Mouse (Mus musculus): ENCODE results near the gene Plekha7.

Plekha7 gene

DNA sequence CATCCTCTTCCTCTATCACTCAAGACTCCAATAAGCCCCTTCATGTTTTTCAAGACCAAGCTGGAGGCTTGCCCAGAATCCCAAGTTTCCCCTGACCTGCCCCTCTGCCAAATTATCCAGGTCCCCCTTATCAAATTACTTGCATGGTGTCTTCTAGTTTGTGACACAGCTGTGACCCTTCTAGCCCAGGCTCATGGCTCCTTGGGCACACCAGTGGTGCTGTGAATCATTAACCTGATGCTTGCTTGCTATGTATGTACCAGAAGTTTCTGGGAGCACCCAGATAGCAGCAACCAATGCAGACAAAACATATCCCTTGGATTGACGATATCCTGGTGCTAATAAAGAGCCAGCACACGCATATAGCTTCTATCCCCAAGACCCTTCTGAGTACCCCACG, 19.2 kb downstream of the Plekha7 start:
- DNase-seq (ENCODE audit: low spot score), result no peak

DNA sequence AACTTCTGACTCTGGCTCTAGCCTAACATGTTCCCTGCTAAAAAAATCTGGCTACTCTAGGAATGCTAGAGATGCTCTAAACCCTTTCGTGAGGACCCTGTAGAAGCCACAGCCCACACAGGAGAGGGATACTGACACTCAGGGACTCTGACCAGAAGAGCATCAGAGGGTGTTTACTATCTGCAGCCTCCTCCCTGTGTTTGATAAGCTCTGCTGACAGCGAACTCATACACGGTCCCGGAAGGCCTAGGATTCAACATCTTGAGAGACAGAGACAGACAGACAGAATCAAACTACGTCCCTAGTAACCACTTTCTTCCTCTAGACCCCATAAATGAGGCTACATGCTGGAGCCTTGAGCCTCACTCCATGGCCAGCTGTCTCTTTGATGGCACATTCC, 20.2 kb downstream of the Plekha7 start:
- no peak for DNase-seq (ENCODE audit: low spot score)

DNA sequence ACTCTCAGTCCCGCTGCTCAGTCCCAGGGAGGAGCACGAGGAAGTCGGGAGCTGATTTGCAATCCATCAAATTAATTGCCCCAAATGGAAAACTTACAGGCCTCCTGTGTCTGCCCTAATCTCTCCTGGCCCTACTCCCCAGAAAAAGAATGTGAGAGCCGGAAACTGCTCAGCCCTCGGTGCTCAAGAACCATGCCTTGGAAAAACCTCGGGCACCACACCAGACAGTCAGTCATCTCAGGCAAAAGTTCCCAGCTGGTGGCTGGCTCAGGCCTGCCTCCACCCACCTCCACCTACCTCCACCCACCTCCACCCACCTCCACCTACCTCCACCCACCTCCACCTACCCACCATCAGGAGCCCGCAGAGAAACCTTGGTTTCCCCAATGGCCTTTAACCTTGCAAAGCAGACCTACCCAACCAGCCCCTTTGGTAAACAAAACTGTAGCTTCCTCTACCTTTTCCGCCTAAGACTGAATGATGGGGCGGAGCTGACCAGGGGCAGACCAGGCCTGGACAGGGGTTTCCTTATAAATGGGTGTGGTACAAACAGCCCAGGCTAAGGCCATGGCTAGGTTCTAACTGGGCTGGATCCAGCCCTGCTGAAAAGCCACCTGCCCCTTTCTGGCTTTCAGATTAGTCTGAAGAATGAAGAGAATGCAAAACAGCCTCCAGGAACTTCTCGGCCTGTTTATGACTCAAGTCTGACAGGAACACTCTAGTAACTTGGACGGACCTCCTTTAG, 21.4 kb downstream of the Plekha7 start:
- DNase-seq (ENCODE audit: low spot score), result no peak

DNA sequence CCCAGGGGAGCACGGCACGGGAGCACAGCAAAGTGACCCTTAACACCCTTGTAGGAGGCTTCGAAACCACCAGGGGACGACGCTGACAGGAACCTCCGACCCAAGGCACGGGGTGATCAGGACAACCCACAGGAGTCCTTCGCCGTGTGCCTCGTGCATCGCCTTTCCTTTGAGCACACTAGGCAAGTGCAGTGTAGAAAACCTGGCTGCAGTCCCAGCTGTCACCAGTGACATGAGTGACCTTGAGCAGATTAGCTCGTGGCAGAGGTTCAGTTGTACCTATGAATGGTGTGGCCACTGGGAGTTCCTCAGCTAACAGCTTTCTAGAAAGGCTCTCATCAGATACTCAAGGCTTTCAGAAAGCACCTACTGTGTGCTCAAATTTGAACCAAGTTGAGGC, 22.0 kb downstream of the Plekha7 start:
- DNase-seq (ENCODE audit: low spot score), result no peak

DNA sequence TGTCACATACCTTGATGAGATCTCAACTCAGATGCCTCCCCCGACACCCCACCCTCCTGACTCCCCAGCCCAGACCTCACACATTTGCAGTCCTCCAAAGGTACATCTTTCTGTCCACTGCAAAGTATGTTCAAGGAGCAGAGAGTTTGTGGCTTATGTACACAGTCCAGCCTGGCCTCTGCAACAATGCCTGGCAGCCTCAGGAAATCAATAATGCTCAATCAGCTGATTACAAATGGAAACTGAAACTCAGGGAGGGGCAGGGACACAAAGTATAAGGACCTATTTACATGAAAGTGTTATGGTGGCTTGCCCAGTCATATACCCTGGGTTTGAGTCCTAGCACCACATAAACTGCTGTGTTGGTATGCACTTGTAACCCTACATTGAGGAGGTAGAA, 23.0 kb downstream of the Plekha7 start:
- DNase-seq (ENCODE audit: low spot score), result no peak

DNA sequence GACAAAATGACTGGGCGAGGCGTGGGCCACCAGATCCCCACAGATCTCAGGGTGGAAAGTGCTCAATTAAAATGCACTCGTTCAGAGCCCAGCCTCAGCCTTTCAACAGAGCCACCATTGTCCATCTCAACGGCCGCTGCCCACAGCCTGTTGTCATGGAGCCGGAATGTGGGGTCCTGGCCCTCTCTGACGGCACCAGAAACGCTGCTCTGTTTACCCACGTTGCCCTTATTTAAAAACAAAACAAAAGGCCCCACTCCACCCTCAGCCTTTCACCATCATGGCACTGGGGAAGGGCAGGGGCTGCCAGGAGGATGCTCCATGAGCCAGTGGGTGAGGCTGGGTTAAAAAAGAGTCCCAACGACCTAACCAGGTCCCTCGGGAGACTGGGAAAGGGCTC, 25.4 kb downstream of the Plekha7 start:
- no peak for DNase-seq (ENCODE audit: low spot score)

DNA sequence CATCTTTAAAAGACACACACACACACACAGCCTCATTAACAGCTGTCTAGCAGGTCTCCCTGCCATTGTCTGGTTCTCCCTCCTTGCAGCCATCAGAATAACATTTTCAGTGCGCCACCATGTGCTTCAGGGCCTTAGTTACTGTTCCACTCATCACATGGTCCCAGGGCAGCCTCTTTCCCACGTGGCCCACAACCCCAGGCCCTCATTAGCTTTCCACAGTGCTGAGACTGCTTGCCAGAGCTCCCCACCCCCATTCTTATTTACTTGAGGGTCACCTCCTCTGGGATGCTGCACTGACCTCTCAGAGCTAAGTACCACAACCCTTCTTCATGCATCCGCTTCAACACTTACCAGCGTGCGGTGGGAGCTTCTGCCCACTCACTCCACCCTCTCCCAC, 28.1 kb downstream of the Plekha7 start:
- no peak for DNase-seq (ENCODE audit: low spot score)

DNA sequence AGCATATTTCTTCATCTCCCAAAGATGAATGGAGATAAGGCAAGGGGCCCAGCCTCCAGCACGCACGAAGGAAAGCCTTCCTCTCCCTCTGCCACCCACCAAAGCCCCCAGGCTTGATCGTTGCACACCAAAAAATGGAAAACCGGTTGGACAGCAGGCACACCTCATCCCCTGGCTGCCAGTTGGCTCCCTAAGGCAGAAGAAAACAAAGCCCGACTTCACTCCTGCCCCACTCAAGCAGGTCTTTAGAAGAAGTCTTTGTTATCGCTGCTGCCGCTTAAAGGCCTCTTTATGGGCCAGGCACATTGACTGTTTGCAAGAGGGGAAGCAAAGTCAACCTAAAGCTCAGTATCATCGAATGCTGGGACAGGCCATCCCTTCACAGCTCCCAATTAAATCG, 29.9 kb downstream of the Plekha7 start:
- DNase-seq (ENCODE audit: low spot score), result no peak

DNA sequence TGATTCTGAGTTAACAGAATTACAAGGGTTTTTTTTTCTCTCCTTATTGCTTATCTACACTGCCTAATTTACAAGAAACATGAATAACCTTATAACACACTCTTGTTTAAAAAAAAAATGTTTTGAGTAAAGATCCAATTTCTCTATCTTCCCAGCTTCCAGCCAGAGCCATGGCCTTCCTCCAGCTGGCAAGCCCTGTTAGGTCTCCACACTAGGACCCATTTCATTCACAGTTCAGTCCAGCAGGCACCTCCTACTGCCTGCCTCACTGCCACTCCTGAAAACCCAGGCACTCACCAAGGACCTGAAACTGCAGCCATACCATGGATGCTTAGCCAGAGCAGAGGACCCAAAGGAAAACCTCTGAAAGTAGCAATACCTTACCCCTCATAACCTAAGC, 31.9 kb downstream of the Plekha7 start:
- DNase-seq (ENCODE audit: low spot score), result no peak

DNA sequence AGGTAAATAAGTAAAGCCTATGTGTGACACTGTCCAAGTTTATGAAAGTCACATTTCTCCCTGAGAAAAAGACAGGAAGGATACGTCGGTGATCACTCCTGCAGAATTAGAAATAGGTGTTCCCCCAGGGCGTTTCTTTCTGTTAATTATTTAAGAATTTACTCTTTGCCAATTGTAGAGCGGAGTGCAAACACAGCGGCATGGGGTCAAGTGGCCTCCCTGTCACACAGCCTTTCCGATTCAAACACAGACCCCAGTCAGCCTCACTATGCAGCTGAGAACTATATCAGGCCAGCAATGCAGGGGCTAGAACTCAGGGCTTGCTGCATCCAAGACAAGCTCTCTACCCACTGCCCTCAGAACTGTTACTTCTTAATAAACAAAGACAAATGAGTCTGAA, 35.1 kb downstream of the Plekha7 start:
- no peak for DNase-seq (ENCODE audit: low spot score)

DNA sequence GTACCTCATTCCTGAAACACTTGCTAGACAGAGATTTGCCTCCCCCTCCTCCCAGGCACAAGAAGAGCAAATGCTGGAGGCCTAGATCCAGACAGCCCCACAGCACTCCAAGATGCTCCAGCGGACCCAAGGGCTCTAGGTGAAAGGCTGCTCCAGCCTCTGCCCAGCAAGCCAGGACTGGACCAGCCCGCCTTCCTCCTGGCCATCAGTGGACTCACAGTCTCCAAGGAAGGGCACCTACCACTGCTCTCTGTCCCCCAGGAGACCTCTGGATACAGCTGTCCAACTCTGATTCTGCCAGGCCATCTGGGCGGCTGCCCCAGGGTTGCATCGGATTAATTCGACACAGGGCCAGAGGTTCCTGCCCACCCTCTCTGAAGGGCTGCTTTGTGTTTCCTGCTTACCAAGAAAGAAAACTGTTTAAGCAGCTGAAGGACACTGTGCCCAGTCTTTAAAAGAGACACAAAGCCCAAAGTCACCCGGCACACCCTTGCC, 38.6 kb downstream of the Plekha7 start:
- DNase-seq (ENCODE audit: low spot score), result no peak

DNA sequence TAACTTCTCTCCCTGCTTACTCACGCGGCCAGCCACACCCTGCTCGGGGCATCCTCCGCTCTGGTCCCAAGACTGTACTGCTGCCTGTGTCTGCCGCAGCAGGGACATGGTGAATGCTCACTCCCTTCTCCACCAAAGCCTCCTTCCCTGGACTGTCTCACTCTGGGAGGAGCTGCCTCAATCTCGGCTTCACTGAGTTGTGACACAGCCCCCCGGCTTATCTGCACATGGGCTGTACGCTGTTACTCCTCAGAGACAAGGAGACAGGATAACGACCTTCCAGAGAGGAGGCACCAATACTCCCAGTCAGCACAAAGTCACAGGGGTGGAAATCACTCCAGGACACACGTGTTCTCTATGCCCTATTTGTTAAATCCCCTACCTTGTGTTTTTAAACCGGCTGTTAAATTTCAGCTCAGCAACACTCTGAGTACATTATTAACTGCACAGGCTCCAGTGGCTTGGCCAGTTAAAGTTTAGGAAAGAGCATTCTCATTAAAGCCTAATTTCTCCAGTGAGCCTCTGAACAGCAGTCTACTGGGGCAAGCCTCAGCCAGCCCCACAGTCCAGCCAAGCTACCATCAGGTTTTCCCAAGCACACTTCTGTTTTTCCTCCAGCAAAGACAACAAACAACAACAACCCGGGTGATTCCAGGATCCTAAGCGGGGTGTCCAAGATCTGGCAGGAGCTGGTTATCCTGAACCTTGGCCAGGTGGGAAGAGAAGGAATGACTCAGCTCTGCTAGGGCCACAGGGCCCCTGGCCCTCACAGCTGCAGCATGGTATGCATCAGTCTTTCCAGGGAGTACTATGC, 39.9 kb downstream of the Plekha7 start:
- no peak for DNase-seq (ENCODE audit: low spot score)

DNA sequence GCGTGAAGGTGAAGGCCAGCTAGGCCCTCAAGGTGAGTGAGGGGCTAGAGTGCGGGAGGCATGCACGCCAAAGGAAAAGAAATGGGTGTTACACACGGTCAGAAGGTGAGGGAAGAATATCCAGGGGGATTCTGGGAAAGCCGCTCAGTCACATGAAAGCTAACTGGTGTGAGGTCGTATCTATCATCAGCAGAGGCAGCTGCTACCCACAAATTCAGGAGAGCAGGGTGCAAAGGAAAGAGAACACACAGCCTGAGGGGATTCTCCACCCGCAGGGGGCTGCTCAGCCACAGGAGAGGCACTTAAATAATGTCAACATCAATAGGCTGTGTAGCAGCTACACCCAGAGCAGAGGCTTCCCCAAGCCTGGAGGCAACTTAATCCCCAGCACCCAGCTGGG, 44.9 kb downstream of the Plekha7 start:
- DNase-seq (ENCODE audit: low spot score), result no peak

DNA sequence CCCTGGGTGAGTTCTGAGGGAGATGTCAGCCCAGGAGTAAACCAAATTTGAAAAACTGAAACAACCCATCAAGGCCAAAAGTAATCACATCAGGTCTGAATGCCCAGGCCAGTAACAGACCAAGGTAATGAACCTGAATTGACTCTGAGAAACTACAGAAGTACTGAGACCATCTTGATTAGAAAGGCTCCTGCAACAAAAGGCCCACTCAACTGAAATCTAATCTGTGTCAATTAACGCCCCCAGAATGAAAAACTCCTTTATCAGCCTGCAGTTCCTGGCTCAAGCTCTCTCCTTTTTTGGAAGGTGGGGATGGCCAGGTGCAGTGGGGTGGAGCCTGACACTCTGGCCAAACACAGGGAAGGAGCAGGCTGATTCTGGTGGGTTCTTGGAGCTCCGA, 45.7 kb downstream of the Plekha7 start:
- DNase-seq (ENCODE audit: low spot score), result no peak

DNA sequence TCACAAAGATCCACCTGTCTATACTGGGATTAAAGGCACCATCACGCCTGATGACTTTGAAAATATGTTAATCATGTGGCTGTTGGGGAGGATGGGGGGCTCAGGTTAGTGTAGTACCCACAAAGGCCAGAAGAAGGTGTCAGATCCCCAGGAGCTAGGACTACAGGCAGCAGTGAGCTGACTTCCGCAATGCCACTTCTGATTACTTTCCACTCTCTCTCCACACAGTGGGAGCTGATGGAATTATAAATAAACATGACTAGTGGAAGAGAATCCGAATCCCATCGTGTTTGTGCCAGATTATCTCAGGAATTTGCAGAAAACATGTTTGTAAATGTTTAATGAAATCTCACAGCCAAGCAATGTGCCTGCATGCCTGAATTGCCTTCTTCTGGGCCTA, 46.1 kb downstream of the Plekha7 start:
- no peak for DNase-seq (ENCODE audit: low spot score)

DNA sequence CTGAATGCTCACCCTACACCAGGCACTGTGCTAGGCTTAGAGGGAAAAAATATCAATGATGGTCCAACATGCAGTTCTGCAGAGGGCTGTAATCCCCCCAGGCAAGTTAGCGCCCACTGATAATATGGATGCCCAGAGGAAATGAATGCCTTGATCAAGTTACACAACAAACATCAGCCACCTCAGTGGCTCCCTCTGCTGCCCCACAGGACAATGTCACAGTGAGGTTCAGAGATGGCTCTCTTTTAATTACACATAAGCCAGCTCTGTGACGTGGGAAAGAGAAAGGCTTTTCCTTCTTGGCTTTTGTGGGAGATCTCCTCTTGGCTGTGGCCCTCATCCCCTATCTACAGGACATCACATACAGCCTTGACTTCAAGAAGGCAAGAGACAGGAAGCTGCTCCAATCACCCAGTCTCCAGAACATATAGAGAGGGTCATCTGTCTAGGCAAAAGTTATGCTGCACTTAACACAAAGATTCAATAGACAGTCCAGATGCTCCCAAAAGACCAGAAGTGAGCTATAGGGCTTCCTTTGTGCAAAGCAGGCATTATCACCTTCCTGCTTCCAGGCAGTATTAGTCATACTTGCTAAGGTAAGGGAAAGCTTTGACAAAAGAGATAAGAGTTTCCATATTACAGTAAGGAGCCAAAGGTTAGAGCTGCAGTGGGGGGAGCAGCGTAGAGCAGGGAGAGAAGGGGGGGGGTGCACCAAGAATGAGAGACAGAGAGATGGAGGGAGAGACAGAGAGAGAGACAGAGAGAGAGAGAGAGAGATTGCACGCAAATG, 47.2 kb downstream of the Plekha7 start:
- DNase-seq (ENCODE audit: low spot score), result no peak

DNA sequence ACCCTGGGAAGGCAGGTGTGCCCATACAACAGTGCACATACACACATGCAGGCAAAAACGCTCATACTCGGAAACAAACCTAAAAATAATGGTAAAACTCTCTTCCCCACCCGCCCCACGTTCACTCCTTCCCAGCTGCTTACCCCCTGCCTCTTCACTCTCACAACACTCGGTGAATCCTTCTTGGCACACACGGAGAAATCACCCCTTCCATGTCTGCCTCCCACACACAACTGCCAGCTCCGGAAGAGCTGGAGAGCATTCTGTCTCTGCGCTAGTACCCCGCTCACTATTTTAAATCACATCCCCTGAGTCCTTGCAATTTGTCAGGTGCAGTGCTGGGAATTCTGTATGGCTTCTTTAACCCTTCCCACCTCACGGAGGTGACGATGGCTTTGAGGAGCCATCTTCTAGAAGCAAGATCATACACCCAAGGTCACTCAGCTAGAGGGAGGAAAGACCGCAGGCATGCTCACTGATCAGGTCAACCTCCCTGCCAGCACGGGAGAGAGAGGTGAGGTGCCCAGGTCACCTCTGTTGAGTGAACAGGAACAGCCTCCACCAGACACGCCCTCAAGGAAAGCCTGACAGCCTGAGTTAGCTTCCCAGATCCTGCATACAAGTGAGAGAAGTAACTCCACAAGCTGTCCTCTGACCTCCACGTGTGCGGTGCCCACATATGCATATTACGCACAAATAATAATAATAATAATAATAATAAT, 49.6 kb downstream of the Plekha7 start:
- no peak for DNase-seq (ENCODE audit: low spot score)

DNA sequence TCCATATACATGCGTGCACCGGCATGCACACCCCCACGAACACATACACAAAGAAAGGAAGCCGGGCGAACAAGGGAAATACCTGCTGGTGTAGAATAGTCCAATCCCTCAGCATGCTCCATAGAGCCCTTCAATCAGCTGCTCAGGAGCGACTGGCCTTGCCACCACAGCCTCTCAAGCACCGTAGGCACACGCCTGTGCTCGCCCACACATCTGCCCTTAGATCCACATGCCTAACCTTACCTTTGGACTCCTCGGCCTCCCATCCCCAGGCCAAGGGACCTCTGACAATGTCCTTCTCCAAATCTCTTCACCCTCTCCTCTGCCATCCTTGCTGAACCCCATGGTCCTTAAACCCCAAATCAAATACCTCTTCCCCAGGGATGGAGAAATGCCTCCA, 50.2 kb downstream of the Plekha7 start:
- DNase-seq (ENCODE audit: low spot score), result no peak

DNA sequence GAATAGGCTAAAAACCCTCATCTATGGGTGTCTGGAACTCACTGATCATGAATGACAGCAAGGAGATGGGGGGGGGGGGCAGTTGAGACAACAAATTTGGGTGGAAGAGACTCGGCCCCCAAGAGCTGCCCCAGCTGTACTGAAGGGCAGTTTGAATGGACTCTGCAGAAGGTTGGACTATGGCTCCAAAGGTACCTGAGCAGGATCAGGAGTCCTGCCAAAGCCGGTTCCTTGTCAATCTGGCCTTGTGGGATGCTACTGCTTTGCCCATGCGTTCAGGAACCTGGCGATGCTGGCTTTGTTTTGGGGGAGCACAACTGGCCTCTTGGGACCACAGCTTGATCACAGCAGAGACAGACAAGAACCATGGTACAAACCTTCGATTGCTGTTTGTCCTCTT, 52.5 kb downstream of the Plekha7 start:
- no peak for DNase-seq (ENCODE audit: low spot score)

DNA sequence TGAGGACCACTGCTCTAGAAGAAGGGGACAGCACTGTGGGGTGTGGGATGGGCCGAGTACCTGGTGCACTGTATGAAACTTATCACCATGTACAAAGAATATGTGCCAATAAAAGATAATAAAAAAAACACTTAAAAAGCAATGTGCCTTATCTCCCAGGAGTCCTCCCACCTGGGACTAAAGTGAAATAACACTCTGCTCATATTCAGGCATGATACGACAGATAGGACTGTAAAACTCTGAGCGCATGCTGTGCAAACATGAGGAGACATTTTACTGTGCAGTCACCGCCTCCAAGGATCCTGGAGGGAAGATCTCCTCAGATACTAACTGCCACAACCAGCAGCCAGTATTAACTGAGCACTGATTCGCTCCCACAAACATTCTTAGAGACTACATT, 53.5 kb downstream of the Plekha7 start:
- no peak for DNase-seq (ENCODE audit: low spot score)

DNA sequence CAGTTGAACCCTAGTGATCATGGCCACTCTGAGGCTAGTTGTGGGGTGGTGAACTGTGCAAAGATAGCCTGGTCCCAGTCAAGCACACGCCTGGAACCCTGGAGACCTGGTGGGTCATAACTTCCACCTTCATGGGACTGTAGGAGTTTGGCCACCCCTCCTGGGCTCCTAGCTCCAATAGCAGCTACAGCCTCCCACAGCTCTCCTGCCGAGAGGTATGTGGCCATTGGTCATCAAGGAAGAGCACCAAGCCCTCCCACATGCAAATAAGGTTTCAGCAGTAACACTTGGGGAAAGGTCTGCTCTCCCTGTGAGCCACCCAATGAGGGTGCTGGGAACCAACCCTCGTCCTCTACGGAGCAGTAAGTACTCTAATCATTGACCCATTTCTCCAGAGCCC, 55.7 kb downstream of the Plekha7 start:
- DNase-seq (ENCODE audit: low spot score), result no peak

DNA sequence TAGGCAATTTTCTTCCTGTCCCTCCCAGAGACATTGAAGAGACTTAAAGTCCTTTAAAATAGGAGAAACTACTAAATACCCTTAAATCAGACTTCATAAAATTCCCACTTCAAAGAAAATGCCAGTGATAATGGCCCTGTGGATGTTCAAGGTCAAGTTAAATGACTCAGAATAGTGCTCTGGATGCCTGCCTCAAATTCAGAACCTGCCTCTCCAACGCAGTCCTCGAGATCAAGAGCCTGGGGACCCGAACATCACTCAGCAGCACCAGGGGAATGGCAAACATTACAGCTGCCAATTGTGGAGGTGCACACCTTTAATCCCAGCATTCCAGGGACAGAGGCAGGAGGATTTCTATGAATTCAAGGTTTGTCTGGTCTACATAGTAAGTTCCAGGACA, 56.7 kb downstream of the Plekha7 start:
- no peak for DNase-seq (ENCODE audit: low spot score)
